19 mouse cellular contexts compared by ENCODE assay signal in the genomic region with DNA sequence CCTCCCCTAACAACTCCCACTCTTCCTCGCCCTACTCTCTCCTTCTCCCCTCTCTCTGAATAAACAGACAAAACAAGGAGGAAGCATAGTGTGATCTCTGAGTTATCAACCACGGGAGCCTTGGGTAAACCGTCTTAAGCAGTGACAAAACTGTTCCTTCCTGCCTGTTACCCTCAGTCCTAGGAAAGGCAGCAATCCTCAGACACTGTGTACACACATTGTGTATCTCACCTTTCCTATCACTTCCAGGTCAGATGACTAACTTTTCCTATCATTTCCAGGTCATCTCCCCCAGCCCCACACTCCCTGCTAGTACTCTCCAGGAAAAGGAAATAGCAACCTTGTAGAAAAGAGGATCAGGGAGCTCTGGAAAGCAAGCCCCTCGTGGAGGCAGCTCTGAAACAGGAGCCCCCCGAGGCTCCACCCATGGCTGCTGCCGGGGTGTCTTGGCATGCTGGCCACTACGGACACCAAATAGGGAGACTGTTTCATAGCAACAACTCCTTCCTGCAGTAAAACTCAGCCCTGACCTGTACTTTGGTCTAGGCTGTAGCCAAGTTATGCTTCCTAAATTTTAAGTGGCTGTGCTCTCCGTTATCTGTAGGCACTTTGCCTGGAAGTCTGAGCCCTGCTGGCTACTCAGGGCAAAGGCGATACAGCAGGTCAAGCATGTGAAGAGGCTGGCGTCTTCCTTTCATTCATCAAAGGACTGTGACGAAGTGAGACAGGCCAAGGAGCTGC. TPM values are rescaled to one million over a fixed set of nuclear protein-coding genes. Genes with fewer than 3 reads are reported as not detected.
DNase-seq lines count a peak whose midpoint lies in the region; ATAC-seq lines count a peak whose summit lies in the region.
"Had no signal": no experiment of that assay in that cellular context is flagged by ENCODE, and none has a peak within 500 bp of the region (broad histone marks: within the 10 kb centered on the region; RNA-seq: fewer than 3 reads in every experiment).

No protein-coding gene starts in this region.

- no peaks in the 10 kb centered on the region for H3K9me3 ChIP-seq in kidney, embryonic 14.5 days (ENCODE audit: control insufficient read depth, low read length)
- H3K9me3 ChIP-seq in heart, embryonic 12.5 days (replicated peaks), result no peaks in the 10 kb centered on the region
- no peaks in the 10 kb centered on the region for H3K9me3 ChIP-seq in liver, embryonic 13.5 days (replicated peaks)
- H3K9me3 ChIP-seq: embryonic facial prominence, embryonic 15.5 days; forebrain, embryonic 10.5 days; hindbrain, embryonic 12.5 days; limb, embryonic 13.5 days; lung, embryonic 15.5 days had no signal

- no peaks in the 10 kb centered on the region; the same call in 1 of the 2 replicates for H3K4me1 ChIP-seq in kidney, embryonic 14.5 days (ENCODE audit: control insufficient read depth, insufficient read depth, low read length)
- H3K4me1 ChIP-seq in heart, embryonic 12.5 days (replicated peaks), result peaks cover 21% of the 10 kb centered on the region
- peaks cover 4% of the 10 kb centered on the region; the same call in 1 of the 2 replicates for H3K4me1 ChIP-seq in liver, embryonic 13.5 days (replicated peaks)
- H3K4me1 ChIP-seq: forebrain, embryonic 10.5 days; hindbrain, embryonic 12.5 days; limb, embryonic 13.5 days; lung, embryonic 15.5 days had no signal

- no peak overlapping the region for H3K9ac ChIP-seq in kidney, embryonic 14.5 days (ENCODE audit: low read depth, low read length)
- H3K9ac ChIP-seq in heart, embryonic 12.5 days, result 0 out of 2 replicates have a peak overlapping the region, but pooled peaks have one; percentile 16
- no peak overlapping the region for H3K9ac ChIP-seq in liver, embryonic 13.5 days
- H3K9ac ChIP-seq: embryonic facial prominence, embryonic 15.5 days; hindbrain, embryonic 12.5 days; limb, embryonic 13.5 days; lung, embryonic 15.5 days had no signal

- intact Hi-C loops in left cerebral cortex, postnatal 4 days (cut with DNase I), result no loop called here

- ATAC-seq in kidney, embryonic 14.5 days (ENCODE audit: low FRiP score, low TSS enrichment), result peak; percentile 55; the same call in 1 of the 2 replicates
- 0 out of 2 replicates have a peak, but pooled peaks have one; percentile 27 for ATAC-seq in granulocyte monocyte progenitor cell, adult 5-6 weeks (replicated peaks; ENCODE audit: poor library complexity, severe bottlenecking)
- no peak for ATAC-seq in heart, embryonic 12.5 days (ENCODE audit: insufficient number of reproducible peaks, low FRiP score)
- no peak for ATAC-seq in liver, embryonic 13.5 days (ENCODE audit: low read depth)

- H3K27me3 ChIP-seq in kidney, embryonic 14.5 days (ENCODE audit: control insufficient read depth, insufficient read depth, low read length), result no peaks in the 10 kb centered on the region
- H3K27me3 ChIP-seq in heart, embryonic 12.5 days (replicated peaks), result no peaks in the 10 kb centered on the region
- H3K27me3 ChIP-seq in liver, embryonic 13.5 days, result no peaks in the 10 kb centered on the region
- H3K27me3 ChIP-seq: embryonic facial prominence, embryonic 15.5 days; hindbrain, embryonic 12.5 days; limb, embryonic 13.5 days; lung, embryonic 15.5 days had no signal

- peaks cover 13% of the 10 kb centered on the region for H3K36me3 ChIP-seq in kidney, embryonic 14.5 days (ENCODE audit: control insufficient read depth, insufficient read depth, low read length)
- peaks cover 29% of the 10 kb centered on the region for H3K36me3 ChIP-seq in heart, embryonic 12.5 days
- peaks cover 23% of the 10 kb centered on the region for H3K36me3 ChIP-seq in liver, embryonic 13.5 days

- H3K4me2 ChIP-seq in kidney, embryonic 14.5 days (replicated peaks; ENCODE audit: low read depth, low read length), result no peak overlapping the region
- H3K4me2 ChIP-seq in heart, embryonic 12.5 days, result peak overlapping the region; percentile 48
- H3K4me2 ChIP-seq in liver, embryonic 13.5 days, result no peak overlapping the region
- H3K4me2 ChIP-seq: embryonic facial prominence, embryonic 15.5 days; hindbrain, embryonic 12.5 days; limb, embryonic 13.5 days; lung, embryonic 15.5 days had no signal

- no peak for DNase-seq in kidney, adult 9 months
- no peak for DNase-seq in liver, embryonic 13.5 days
- DNase-seq in cerebellum, postnatal 25 days, result no peak
- no peak for DNase-seq in adrenal gland, postnatal 4 days (ENCODE audit: low spot score in 2 of 2)
- DNase-seq in left cerebral cortex, postnatal 4 days, result no peak
- DNase-seq: adrenal gland, postnatal 36 days; B cell, adult 2 months; cerebellum, adult 8-10 months; gastrocnemius, postnatal 25 days; kidney, postnatal 14 days; thymus, postnatal 25 days had no signal

- H3K4me3 ChIP-seq in kidney, embryonic 14.5 days (ENCODE audit: low read length), result no peak overlapping the region
- H3K4me3 ChIP-seq in heart, embryonic 12.5 days, result no peak overlapping the region
- no peak overlapping the region for H3K4me3 ChIP-seq in liver, embryonic 13.5 days (replicated peaks)
- H3K4me3 ChIP-seq: embryonic facial prominence, embryonic 15.5 days; forebrain, embryonic 10.5 days; hindbrain, embryonic 12.5 days; limb, embryonic 13.5 days; lung, embryonic 15.5 days had no signal

- H3K27ac ChIP-seq in kidney, embryonic 14.5 days (ENCODE audit: low read depth, low read length), result no peak overlapping the region
- peak overlapping the region; percentile 29; the same call in 1 of the 2 replicates for H3K27ac ChIP-seq in heart, embryonic 12.5 days (ENCODE audit: poor library complexity, severe bottlenecking)
- peak overlapping the region; percentile 29; the same call in 1 of the 2 replicates for H3K27ac ChIP-seq in liver, embryonic 13.5 days
- H3K27ac ChIP-seq: embryonic facial prominence, embryonic 15.5 days; forebrain, embryonic 10.5 days; hindbrain, embryonic 12.5 days; limb, embryonic 13.5 days; lung, embryonic 15.5 days had no signal

- WGBS in kidney, embryonic 14.5 days, result 31% methylated on average over 11 of the region's 11 CpGs
- 23% methylated on average over 11 of the region's 11 CpGs for WGBS in heart, embryonic 12.5 days
- WGBS in liver, embryonic 13.5 days (ENCODE audit: insufficient replicate concordance), result 59% methylated on average over 11 of the region's 11 CpGs

RNA-seq across cellular contexts. Expression of a gene that starts 20.0 kb away (rescaled TPM):
- polyA plus RNA-seq in kidney, embryonic 14.5 days (2014; fragmentation: Nextera tagmentation; extraction: Ambion mirVana), result 4.8 and 6.2 TPM in 2 replicates
- 6.7 and 7.7 TPM in 2 replicates for total RNA-seq in granulocyte monocyte progenitor cell, adult 5-6 weeks (2014; fragmentation: Nextera tagmentation)
- 4.0 and 5.6 TPM in 2 replicates for total RNA-seq in granulocyte monocyte progenitor cell, adult 5-6 weeks (2017)
- 4.7 and 4.9 TPM in 2 replicates for polyA plus RNA-seq in heart, embryonic 12.5 days (2016; fragmentation: Nextera tagmentation; extraction: Ambion mirVana)
- 1.8 and 2.5 TPM in 2 replicates for polyA plus RNA-seq in liver, embryonic 13.5 days (2015; fragmentation: Nextera tagmentation; extraction: Ambion mirVana)
- total RNA-seq in adrenal gland, postnatal 4 days (2021), result 10 to 100 TPM; 16.1 to 16.4 TPM
- total RNA-seq in left cerebral cortex, postnatal 4 days (2021), result 10 to 100 TPM; 23.9 to 25.5 TPM

RNA-seq across cellular contexts. Expression of a gene that starts 34.0 kb away (rescaled TPM):
- polyA plus RNA-seq in kidney, embryonic 14.5 days (2014; fragmentation: Nextera tagmentation; extraction: Ambion mirVana), result 28.1 and 37.4 TPM in 2 replicates
- 84.7 and 119 TPM in 2 replicates for total RNA-seq in granulocyte monocyte progenitor cell, adult 5-6 weeks (2014; fragmentation: Nextera tagmentation)
- total RNA-seq in granulocyte monocyte progenitor cell, adult 5-6 weeks (2017), result 63.4 and 75.4 TPM in 2 replicates
- 33.1 and 35.1 TPM in 2 replicates for polyA plus RNA-seq in heart, embryonic 12.5 days (2016; fragmentation: Nextera tagmentation; extraction: Ambion mirVana)
- polyA plus RNA-seq in liver, embryonic 13.5 days (2015; fragmentation: Nextera tagmentation; extraction: Ambion mirVana), result 5.3 and 5.7 TPM in 2 replicates
- 10 to 100 TPM; 69.8 to 76.9 TPM for total RNA-seq in adrenal gland, postnatal 4 days (2021)
- 100 to 1,000 TPM; 191 to 204 TPM for total RNA-seq in left cerebral cortex, postnatal 4 days (2021)

Comparison
In these comparisons a context has a peak if more than half of its experiments do, and no peak if none do; other contexts are left out.
1. ATAC-seq: peak in kidney, embryonic 14.5 days (single experiment) and granulocyte monocyte progenitor cell, adult 5-6 weeks (single experiment); none in heart, embryonic 12.5 days (single experiment) and liver, embryonic 13.5 days (single experiment).